Mouse (Mus musculus): Measurements from ENCODE around the gene BC051665. TPM values are rescaled to one million over a fixed set of nuclear protein-coding genes. Genes with fewer than 3 reads are reported as not detected.

Gene BC051665
- polyA plus RNA-seq, 1 experiment from 2014 or later = not detected

- Histone ChIP-seq H3K36me3 (ENCODE audit: control insufficient read depth, insufficient read depth, low read length) (peaks cover 4% of the 10 kb centered on the region; the same call in 1 of the 2 replicates), H3K4me1 (replicated peaks; ENCODE audit: control insufficient read depth, insufficient read depth, low read length) (no peaks in the 10 kb centered on the region; the same call in 1 of the 2 replicates), H3K27ac (ENCODE audit: low read depth, low read length) (no peak overlapping the region; the same call in 1 of the 2 replicates), H3K4me2 (replicated peaks; ENCODE audit: low read depth, low read length) (no peak overlapping the region), H3K9ac (ENCODE audit: low read depth, low read length) (no peak overlapping the region), H3K4me3 (ENCODE audit: low read depth, low read length) (no peak overlapping the region), H3K9me3 (ENCODE audit: control insufficient read depth, low read length) (no peaks in the 10 kb centered on the region), H3K27me3 (ENCODE audit: control insufficient read depth, insufficient read depth, low read length) (no peaks in the 10 kb centered on the region)
- ATAC-seq (ENCODE audit: low FRiP score) = peak; percentile 75
- WGBS = 18% methylated on average over 9 of the region's 9 CpGs
- peak; percentile 86 for DNase-seq (ENCODE audit: low spot score)
Measured at GRCm38 (mm10) chr13:60738429-60738828, 47.7 kb downstream of the BC051665 start.

- no peaks in the 10 kb centered on the region for H3K27me3 ChIP-seq (ENCODE audit: control insufficient read depth, insufficient read depth, low read length)
- 22% methylated on average over 9 of the region's 9 CpGs for WGBS
- H3K9me3 ChIP-seq (ENCODE audit: control insufficient read depth, low read length) = no peaks in the 10 kb centered on the region
- DNase-seq (ENCODE audit: low spot score) = peak; percentile 73
- no peak overlapping the region for H3K4me2 ChIP-seq (replicated peaks; ENCODE audit: low read depth, low read length)
- H3K4me1 ChIP-seq (replicated peaks; ENCODE audit: control insufficient read depth, insufficient read depth, low read length) = no peaks in the 10 kb centered on the region; the same call in 1 of the 2 replicates
- H3K4me3 ChIP-seq (ENCODE audit: low read depth, low read length) = no peak overlapping the region
- ATAC-seq (ENCODE audit: low FRiP score) = peak; percentile 73
- no peak overlapping the region for H3K9ac ChIP-seq (ENCODE audit: low read depth, low read length)
- no peak overlapping the region; the same call in 1 of the 2 replicates for H3K27ac ChIP-seq (ENCODE audit: low read depth, low read length)
- H3K36me3 ChIP-seq (ENCODE audit: control insufficient read depth, insufficient read depth, low read length) = peaks cover 4% of the 10 kb centered on the region; the same call in 1 of the 2 replicates
Measured at GRCm38 (mm10) chr13:60737632-60738324, 48.4 kb downstream of the BC051665 start.

GRCm38 (mm10) chr13:60736421-60737105 lies 49.6 kb downstream of the BC051665 start:
- Histone ChIP-seq H3K4me3 (ENCODE audit: low read depth, low read length) (no peak overlapping the region), H3K9ac (ENCODE audit: low read depth, low read length) (no peak overlapping the region), H3K27me3 (ENCODE audit: control insufficient read depth, insufficient read depth, low read length) (no peaks in the 10 kb centered on the region), H3K4me2 (replicated peaks; ENCODE audit: low read depth, low read length) (no peak overlapping the region), H3K9me3 (ENCODE audit: control insufficient read depth, low read length) (no peaks in the 10 kb centered on the region), H3K27ac (ENCODE audit: low read depth, low read length) (no peak overlapping the region), H3K4me1 (replicated peaks; ENCODE audit: control insufficient read depth, insufficient read depth, low read length) (no peaks in the 10 kb centered on the region; the same call in 1 of the 2 replicates), H3K36me3 (ENCODE audit: control insufficient read depth, insufficient read depth, low read length) (peaks cover 4% of the 10 kb centered on the region; the same call in 1 of the 2 replicates)
- DNase-seq (ENCODE audit: low spot score) (no peak), ATAC-seq (ENCODE audit: low FRiP score) (no peak)
- WGBS = 76% methylated on average over 13 of the region's 13 CpGs

DNA sequence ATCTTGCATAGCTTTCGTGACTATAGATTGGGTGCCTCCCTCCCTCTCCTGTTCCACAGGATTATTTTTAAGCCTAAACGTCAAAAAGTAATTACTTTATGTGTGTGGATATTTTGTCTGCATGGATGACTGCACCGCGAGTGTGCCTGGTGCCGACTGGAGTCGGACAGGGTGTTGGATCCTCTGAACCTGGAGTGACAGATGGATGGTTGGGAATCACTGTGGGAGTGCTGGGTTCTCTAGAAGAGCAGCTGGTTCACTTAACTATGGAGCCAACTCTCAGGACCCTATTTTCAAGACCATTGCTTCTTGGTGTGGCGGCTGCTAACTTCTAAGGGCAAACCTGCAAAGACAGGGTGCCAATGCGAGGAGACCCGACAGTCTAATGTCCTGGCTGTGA lies 50.9 kb downstream of the BC051665 start:
- ATAC-seq (ENCODE audit: low FRiP score) = no peak
- no peaks in the 10 kb centered on the region for H3K9me3 ChIP-seq (ENCODE audit: control insufficient read depth, low read length)
- no peak overlapping the region for H3K4me3 ChIP-seq (ENCODE audit: low read depth, low read length)
- H3K27ac ChIP-seq (ENCODE audit: low read depth, low read length) = no peak overlapping the region
- H3K9ac ChIP-seq (ENCODE audit: low read depth, low read length) = no peak overlapping the region
- H3K36me3 ChIP-seq (ENCODE audit: control insufficient read depth, insufficient read depth, low read length) = peaks cover 6% of the 10 kb centered on the region; the same call in 1 of the 2 replicates
- H3K27me3 ChIP-seq (ENCODE audit: control insufficient read depth, insufficient read depth, low read length) = no peaks in the 10 kb centered on the region
- H3K4me2 ChIP-seq (replicated peaks; ENCODE audit: low read depth, low read length) = no peak overlapping the region
- no peak for DNase-seq (ENCODE audit: low spot score)
- no peaks in the 10 kb centered on the region; the same call in 1 of the 2 replicates for H3K4me1 ChIP-seq (replicated peaks; ENCODE audit: control insufficient read depth, insufficient read depth, low read length)
- WGBS = 93% methylated on average over 9 of the region's 9 CpGs

Other genes starting within 250 kb of the BC051665 start
- gene Dapk1, start 184.4 kb downstream of the BC051665 start, polyA plus RNA-seq (2014; fragmentation: Nextera tagmentation; extraction: Ambion mirVana) = 19.6 and 39.5 TPM in 2 replicates
- gene Ctsll3, start 16.5 kb upstream of the BC051665 start, polyA plus RNA-seq (2014; fragmentation: Nextera tagmentation; extraction: Ambion mirVana) = not detected in 2 replicates
- 0.15 TPM in 1 of 2 replicates, not detected in the other for gene 4930486L24Rik, start 78.1 kb upstream of the BC051665 start, polyA plus RNA-seq (2014; fragmentation: Nextera tagmentation; extraction: Ambion mirVana)
- gene Gm49392, start 110.5 kb upstream of the BC051665 start, polyA plus RNA-seq (2014; fragmentation: Nextera tagmentation; extraction: Ambion mirVana) = 0.31 and 0.49 TPM in 2 replicates
- 1.7 and 2.6 TPM in 2 replicates for gene Ctla2b, start 111.1 kb upstream of the BC051665 start, polyA plus RNA-seq (2014; fragmentation: Nextera tagmentation; extraction: Ambion mirVana)
- not detected in 2 replicates for gene Tpbpb, start 118.5 kb upstream of the BC051665 start, polyA plus RNA-seq (2014; fragmentation: Nextera tagmentation; extraction: Ambion mirVana)
- not detected in 2 replicates for gene Gm49393, start 149.2 kb upstream of the BC051665 start, polyA plus RNA-seq (2014; fragmentation: Nextera tagmentation; extraction: Ambion mirVana)
- gene Gm49391, start 150.2 kb upstream of the BC051665 start, polyA plus RNA-seq (2014; fragmentation: Nextera tagmentation; extraction: Ambion mirVana) = 0.80 and 1.8 TPM in 2 replicates
- gene Ctla2a, start 150.3 kb upstream of the BC051665 start, polyA plus RNA-seq (2014; fragmentation: Nextera tagmentation; extraction: Ambion mirVana) = 14.7 and 16.7 TPM in 2 replicates
- gene Tpbpa, start 155.6 kb upstream of the BC051665 start, polyA plus RNA-seq (2014; fragmentation: Nextera tagmentation; extraction: Ambion mirVana) = not detected in 2 replicates
- gene Ctsj, start 219.6 kb upstream of the BC051665 start, polyA plus RNA-seq (2014; fragmentation: Nextera tagmentation; extraction: Ambion mirVana) = not detected in 2 replicates

All from hindbrain, embryonic 11.5 days (tissue).